Comparison of ENCODE assay signal across 9 mouse cellular contexts in the genomic region with DNA sequence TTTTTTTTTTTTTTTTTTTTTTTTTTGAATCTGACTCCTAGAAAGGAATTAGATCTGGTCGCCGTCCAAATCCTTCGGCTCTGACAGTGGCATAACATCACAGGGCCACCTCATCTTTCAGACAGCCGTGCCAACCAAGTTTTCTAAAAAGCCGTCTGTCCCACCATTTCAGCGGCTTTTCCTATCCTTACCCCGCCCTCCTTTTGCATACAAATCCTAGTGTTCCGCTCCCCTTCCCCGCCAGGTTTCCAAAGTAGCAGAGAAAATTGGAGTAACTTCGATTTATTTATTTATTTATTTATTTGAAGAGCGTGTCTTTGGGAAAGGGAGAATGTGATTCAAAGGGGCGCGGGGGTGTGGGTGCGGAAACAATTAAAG. TPM values are rescaled to one million over a fixed set of nuclear protein-coding genes. Genes with fewer than 3 reads are reported as not detected.
DNase-seq lines count a peak whose midpoint lies in the region; ATAC-seq and TF ChIP-seq lines count a peak whose summit lies in the region.
"Had no signal": no experiment of that assay in that cellular context is flagged by ENCODE, and none has a peak within 500 bp of the region (broad histone marks: within the 10 kb centered on the region; RNA-seq: fewer than 3 reads in every experiment).

No protein-coding gene starts in this region.

- no peak for TF ChIP-seq POLR2A in thymus, adult 2 months (IDR thresholded peaks at IDR 0.05; ENCODE audit: control insufficient read depth, extremely low read depth, insufficient read depth, low read length, poor library complexity)

- 3% methylated on average over 14 of the region's 14 CpGs for WGBS in lung, embryonic 14.5 days
- under 1% methylated on average over 14 of the region's 14 CpGs for WGBS in embryonic facial prominence, embryonic 13.5 days
- 2% methylated on average over 14 of the region's 14 CpGs for WGBS in hindbrain, embryonic 16.5 days
- whole genome bisulfite sequencing in neural tube, embryonic 11.5 days, result under 1% methylated on average over 14 of the region's 14 CpGs
- 14% methylated on average over 14 of the region's 14 CpGs for whole genome bisulfite sequencing in thymus, adult 2 months

- H3K9ac ChIP-seq in lung, embryonic 14.5 days, result peak overlapping the region; percentile 87; the same call in 1 of the 2 replicates
- peak overlapping the region; percentile 97; the same call in 1 of the 2 replicates for H3K9ac ChIP-seq in embryonic facial prominence, embryonic 13.5 days
- peak overlapping the region; percentile 98 for H3K9ac ChIP-seq in hindbrain, embryonic 16.5 days (ENCODE audit: low read depth, low read length)
- H3K9ac ChIP-seq in neural tube, embryonic 11.5 days (ENCODE audit: low read length), result peak overlapping the region; percentile 95; the same call in 1 of the 2 replicates

- TF ChIP-seq CTCF in lung, embryonic 14.5 days (IDR thresholded peaks at IDR 0.05; ENCODE audit: low read depth), result no peak
- no peak for TF ChIP-seq CTCF in thymus, adult 2 months (IDR thresholded peaks at IDR 0.05; ENCODE audit: borderline replicate concordance, control insufficient read depth, extremely low read depth, insufficient read depth, low read length, poor library complexity)

- peaks cover 11% of the 10 kb centered on the region for H3K4me1 ChIP-seq in lung, embryonic 14.5 days (ENCODE audit: insufficient read depth)
- peaks cover 26% of the 10 kb centered on the region for H3K4me1 ChIP-seq in embryonic facial prominence, embryonic 13.5 days
- peaks cover 13% of the 10 kb centered on the region for H3K4me1 ChIP-seq in hindbrain, embryonic 16.5 days (ENCODE audit: control insufficient read depth, insufficient read depth, low read depth, low read length)
- peaks cover 10% of the 10 kb centered on the region for H3K4me1 ChIP-seq in neural tube, embryonic 11.5 days (ENCODE audit: control insufficient read depth, insufficient read depth, low read length)
- no peaks in the 10 kb centered on the region for H3K4me1 ChIP-seq in thymus, adult 2 months (replicated peaks; ENCODE audit: control insufficient read depth, insufficient read depth, low read length)

- H3K4me3 ChIP-seq in lung, embryonic 14.5 days (ENCODE audit: low read depth, low read length), result peak overlapping the region; percentile 77
- H3K4me3 ChIP-seq in embryonic facial prominence, embryonic 13.5 days, result peak overlapping the region; percentile 87
- peak overlapping the region; percentile 87 for H3K4me3 ChIP-seq in hindbrain, embryonic 16.5 days (ENCODE audit: low read length)
- H3K4me3 ChIP-seq in neural tube, embryonic 11.5 days (ENCODE audit: low read depth, low read length), result peak overlapping the region; percentile 73
- H3K4me3 ChIP-seq in thymus, adult 2 months (ENCODE audit: control insufficient read depth, insufficient read depth, low read length), result no peak overlapping the region

- ATAC-seq in lung, embryonic 14.5 days (ENCODE audit: insufficient read depth), result no peak
- ATAC-seq in embryonic facial prominence, embryonic 13.5 days (ENCODE audit: insufficient number of reproducible peaks, insufficient read depth, low FRiP score, low TSS enrichment, low read depth), result no peak
- ATAC-seq in hindbrain, embryonic 16.5 days, result no peak
- no peak for ATAC-seq in neural tube, embryonic 11.5 days (ENCODE audit: insufficient read depth, low FRiP score, low TSS enrichment)

- DNase-seq in lung, embryonic 14.5 days, result peak; percentile 66
- DNase-seq in lung, adult 18-20 months, result no peak
- no peak for DNase-seq in neural tube, embryonic 11.5 days (ENCODE audit: low spot score)
- no peak for DNase-seq in thymus, adult 2 months
- DNase-seq in layer of hippocampus, postnatal 25 days (ENCODE audit: extremely low spot score in 1 of 2, low spot score in 1 of 2), result no peak
- DNase-seq in kidney, postnatal 14 days, result no peak

- H3K27ac ChIP-seq in lung, embryonic 14.5 days (ENCODE audit: low read depth), result peak overlapping the region; percentile 92; the same call in 1 of the 2 replicates
- peak overlapping the region; percentile 99 for H3K27ac ChIP-seq in embryonic facial prominence, embryonic 13.5 days
- peak overlapping the region; percentile 96 for H3K27ac ChIP-seq in hindbrain, embryonic 16.5 days (ENCODE audit: low read depth, low read length)
- H3K27ac ChIP-seq in neural tube, embryonic 11.5 days (ENCODE audit: low read depth, low read length), result no peak overlapping the region
- no peak overlapping the region for H3K27ac ChIP-seq in thymus, adult 2 months (ENCODE audit: control insufficient read depth, insufficient read depth, low read length)

- H3K36me3 ChIP-seq in lung, embryonic 14.5 days (ENCODE audit: insufficient read depth), result no peaks in the 10 kb centered on the region
- no peaks in the 10 kb centered on the region for H3K36me3 ChIP-seq in embryonic facial prominence, embryonic 13.5 days
- no peaks in the 10 kb centered on the region for H3K36me3 ChIP-seq in hindbrain, embryonic 16.5 days (ENCODE audit: control insufficient read depth, insufficient read depth, low read length)
- H3K36me3 ChIP-seq in neural tube, embryonic 11.5 days (ENCODE audit: control insufficient read depth, insufficient read depth, low read length), result no peaks in the 10 kb centered on the region
- H3K36me3 ChIP-seq in thymus, adult 2 months (ENCODE audit: control insufficient read depth, insufficient read depth, low read length), result no peaks in the 10 kb centered on the region

- H3K4me2 ChIP-seq in lung, embryonic 14.5 days, result peak overlapping the region; percentile 97
- H3K4me2 ChIP-seq in embryonic facial prominence, embryonic 13.5 days, result peak overlapping the region; percentile 91
- H3K4me2 ChIP-seq in hindbrain, embryonic 16.5 days (ENCODE audit: low read length), result peak overlapping the region; percentile 93
- H3K4me2 ChIP-seq in neural tube, embryonic 11.5 days (ENCODE audit: low read depth), result peak overlapping the region; percentile 65

- H3K27me3 ChIP-seq in lung, embryonic 14.5 days (ENCODE audit: insufficient read depth, low read length), result no peaks in the 10 kb centered on the region
- no peaks in the 10 kb centered on the region for H3K27me3 ChIP-seq in embryonic facial prominence, embryonic 13.5 days
- H3K27me3 ChIP-seq in hindbrain, embryonic 16.5 days (replicated peaks; ENCODE audit: control insufficient read depth, insufficient read depth, low read length), result no peaks in the 10 kb centered on the region
- no peaks in the 10 kb centered on the region for H3K27me3 ChIP-seq in neural tube, embryonic 11.5 days (ENCODE audit: control insufficient read depth, insufficient read depth, low read length)
- H3K27me3 ChIP-seq in thymus, adult 2 months (ENCODE audit: control insufficient read depth, insufficient read depth, low read length), result peaks cover 9% of the 10 kb centered on the region; the same call in 1 of the 2 replicates

- H3K9me3 ChIP-seq in lung, embryonic 14.5 days (ENCODE audit: low read depth, low read length), result no peaks in the 10 kb centered on the region
- no peaks in the 10 kb centered on the region for H3K9me3 ChIP-seq in embryonic facial prominence, embryonic 13.5 days
- H3K9me3 ChIP-seq in hindbrain, embryonic 16.5 days (ENCODE audit: control insufficient read depth, low read length), result no peaks in the 10 kb centered on the region
- no peaks in the 10 kb centered on the region for H3K9me3 ChIP-seq in neural tube, embryonic 11.5 days (ENCODE audit: control insufficient read depth, low read length)
- H3K9me3 ChIP-seq: megakaryocyte, embryonic 14.5 days had no signal

RNA-seq across cellular contexts. Expression of a gene that starts 0.7 kb away (rescaled TPM):
- polyA plus RNA-seq in lung, embryonic 14.5 days (2014; fragmentation: Nextera tagmentation; extraction: Ambion mirVana), result 31.1 and 33.3 TPM in 2 replicates
- 105 and 115 TPM in 2 replicates for polyA plus RNA-seq in embryonic facial prominence, embryonic 13.5 days (2015; fragmentation: Nextera tagmentation; extraction: Ambion mirVana)
- 112 and 122 TPM in 2 replicates for polyA plus RNA-seq in hindbrain, embryonic 16.5 days (2015; fragmentation: Nextera tagmentation; extraction: Ambion mirVana)
- 83.9 and 94.0 TPM in 2 replicates for polyA plus RNA-seq in neural tube, embryonic 11.5 days (2014; fragmentation: Nextera tagmentation; extraction: Ambion mirVana)
- 0.70 and 1.1 TPM in 2 replicates for polyA plus RNA-seq in thymus, adult 2 months (2012; rRNA removed)
- 10 to 100 TPM; 37.1 to 38.1 TPM for total RNA-seq in layer of hippocampus, postnatal 25 days (2021)

Comparison
In these comparisons a context has a peak if more than half of its experiments do, and no peak if none do; other contexts are left out.
1. H3K27ac ChIP-seq: peak in lung, embryonic 14.5 days (single experiment), embryonic facial prominence, embryonic 13.5 days (single experiment) and hindbrain, embryonic 16.5 days (single experiment); none in neural tube, embryonic 11.5 days (single experiment) and thymus, adult 2 months (single experiment).
2. RNA of a gene that starts 0.7 kb away (polyA plus RNA-seq): 105 to 115 TPM in embryonic facial prominence, embryonic 13.5 days, 112 to 122 TPM in hindbrain, embryonic 16.5 days, 83.9 to 94.0 TPM in neural tube, embryonic 11.5 days and 31.1 to 33.3 TPM in lung, embryonic 14.5 days; 0.70 to 1.1 TPM in thymus, adult 2 months; every median in the first group is over 10 times any median in the second.
3. Peak in every context shown above with its lines, with median percentiles within 50 percentile points of each other: H3K4me2 ChIP-seq and H3K9ac ChIP-seq.